Mouse (Mus musculus) forebrain, embryonic 13.5 days (tissue): ENCODE results near the gene Gm45015. TPM values are rescaled to one million over a fixed set of nuclear protein-coding genes. Genes with fewer than 3 reads are reported as not detected.

Experiments
- ATAC-seq: fragments of 200-750 bp; cut with Nextera tagmentation; 2 replicates; pipeline ENCODE4 v1.8.0; 2017
- H3K27ac ChIP-seq: fragments of 300-500 bp; sonication (generic); 2 replicates; pipeline ENCODE4 v1.5.1; 2015; ENCODE audit warnings: inconsistent platforms, mild to moderate bottlenecking, moderate library complexity
- H3K27me3 ChIP-seq: fragments of 300-500 bp; sonication (generic); 2 replicates; pipeline ENCODE4 v1.6.1; 2015; ENCODE audit warnings: mild to moderate bottlenecking, inconsistent platforms
- H3K36me3 ChIP-seq: fragments of 300-500 bp; sonication (generic); 2 replicates; pipeline ENCODE4 v1.6.1; 2015; ENCODE audit warnings: mild to moderate bottlenecking, inconsistent platforms; ENCODE audit not compliant: poor library complexity, severe bottlenecking
- H3K4me1 ChIP-seq: fragments of 300-500 bp; sonication (generic); 2 replicates; pipeline ENCODE4 v1.6.1; 2015; ENCODE audit warnings: inconsistent platforms
- H3K4me2 ChIP-seq: fragments of 300-500 bp; sonication (generic); 2 replicates; pipeline ENCODE4 v1.6.1; 2015; ENCODE audit warnings: inconsistent platforms, mild to moderate bottlenecking, moderate library complexity
- H3K4me3 ChIP-seq: fragments of 300-500 bp; sonication (generic); 2 replicates; pipeline ENCODE4 v1.5.1; 2015; ENCODE audit warnings: mild to moderate bottlenecking, inconsistent platforms
- H3K9ac ChIP-seq: fragments of 300-500 bp; sonication (generic); 2 replicates; pipeline ENCODE4 v1.6.1; 2015; ENCODE audit warnings: mild to moderate bottlenecking, inconsistent platforms
- H3K9me3 ChIP-seq: fragments of 300-500 bp; sonication (generic); replicated peaks from 2 replicates; pipeline ENCODE4 v1.6.1; 2016; ENCODE audit warnings: inconsistent platforms
- WGBS: fragments of 180-500 bp; shearing (Covaris S2); methylation state at CpG from one replicate; pipeline ENCODE4 v1.1.7; 2015; 5-methylcytosine and 5-hydroxymethylcytosine counted together
- polyA plus RNA-seq: library from polyadenylated mRNA; unstranded; fragments of >200 nt; fragmentation: Nextera tagmentation; extraction: Ambion mirVana; gene quantifications from 2 replicates; pipeline ENCODE4 v1.2.1, GENCODE M21; 2015

The Gm45015 gene
- not detected in 2 replicates for polyA plus RNA-seq

GRCm38 (mm10) chrX:73336740-73337139, at the start of gene Gm45015:
Gene Gm45015 (minus strand): TSS chrX:73336840.
- no peak within 1 kb of the TSS for H3K9ac ChIP-seq
- 90% methylated on average over 4 of the region's 4 CpGs for WGBS
- H3K27ac ChIP-seq, result no peak within 1 kb of the TSS
- H3K27me3 ChIP-seq, result no peaks in the 10 kb centered on the region
- no peaks in the 10 kb centered on the region for H3K9me3 ChIP-seq
- H3K36me3 ChIP-seq, result no peaks in the 10 kb centered on the region
- no peak for ATAC-seq
- H3K4me2 ChIP-seq, result no peak within 1 kb of the TSS
- no peaks in the 10 kb centered on the region for H3K4me1 ChIP-seq
- no peak within 1 kb of the TSS for H3K4me3 ChIP-seq

GRCm38 (mm10) chrX:73384924-73385323, 48.3 kb upstream of the Gm45015 start:
- Histone ChIP-seq H3K9ac (no peak overlapping the region), H3K36me3 (no peaks in the 10 kb centered on the region), H3K4me1 (no peaks in the 10 kb centered on the region), H3K9me3 (no peaks in the 10 kb centered on the region), H3K4me2 (no peak overlapping the region), H3K27ac (no peak overlapping the region; the same call in 1 of the 2 replicates), H3K27me3 (no peaks in the 10 kb centered on the region), H3K4me3 (no peak overlapping the region)
- WGBS, result 38% methylated on average over 1 of the region's 1 CpGs
- no peak for ATAC-seq

- H3K27me3 ChIP-seq, result no peaks in the 10 kb centered on the region
- no peaks in the 10 kb centered on the region for H3K9me3 ChIP-seq
- 71% methylated on average over 6 of the region's 6 CpGs for WGBS
- no peaks in the 10 kb centered on the region for H3K4me1 ChIP-seq
- peak; percentile 57 for ATAC-seq
- H3K36me3 ChIP-seq, result no peaks in the 10 kb centered on the region
- no peak overlapping the region for H3K4me3 ChIP-seq
- H3K27ac ChIP-seq, result no peak overlapping the region
- H3K4me2 ChIP-seq, result no peak overlapping the region
- no peak overlapping the region for H3K9ac ChIP-seq
These were observed 47.8 kb upstream of the Gm45015 start for GRCm38 (mm10) chrX:73384419-73384818.

GRCm38 (mm10) chrX:73363291-73363690, 26.7 kb upstream of the Gm45015 start:
- H3K4me1 ChIP-seq, result no peaks in the 10 kb centered on the region
- H3K9ac ChIP-seq, result no peak overlapping the region
- H3K9me3 ChIP-seq, result no peaks in the 10 kb centered on the region
- H3K4me3 ChIP-seq, result no peak overlapping the region
- H3K36me3 ChIP-seq, result 0 out of 2 replicates have a peak, but pooled peaks cover 7% of the 10 kb centered on the region
- no peak overlapping the region for H3K4me2 ChIP-seq
- H3K27ac ChIP-seq, result no peak overlapping the region
- ATAC-seq, result no peak
- H3K27me3 ChIP-seq, result no peaks in the 10 kb centered on the region

GRCm38 (mm10) chrX:73356719-73357118, 20.1 kb upstream of the Gm45015 start:
- ATAC-seq, result no peak
- H3K9me3 ChIP-seq, result no peaks in the 10 kb centered on the region; the same call in 1 of the 2 replicates
- H3K27ac ChIP-seq, result no peak overlapping the region
- H3K9ac ChIP-seq, result no peak overlapping the region
- H3K4me1 ChIP-seq, result no peaks in the 10 kb centered on the region
- WGBS, result 91% methylated on average over 1 of the region's 1 CpGs
- no peaks in the 10 kb centered on the region for H3K27me3 ChIP-seq
- no peak overlapping the region for H3K4me2 ChIP-seq
- H3K36me3 ChIP-seq, result peaks cover 52% of the 10 kb centered on the region
- no peak overlapping the region for H3K4me3 ChIP-seq

GRCm38 (mm10) chrX:73356163-73356562, 19.5 kb upstream of the Gm45015 start:
- Histone ChIP-seq H3K27ac (no peak overlapping the region), H3K9me3 (no peaks in the 10 kb centered on the region; the same call in 1 of the 2 replicates), H3K4me3 (no peak overlapping the region), H3K4me1 (no peaks in the 10 kb centered on the region), H3K36me3 (peaks cover 58% of the 10 kb centered on the region), H3K27me3 (no peaks in the 10 kb centered on the region), H3K9ac (no peak overlapping the region), H3K4me2 (no peak overlapping the region)
- no peak for ATAC-seq
- 91% methylated on average over 2 of the region's 2 CpGs for WGBS

GRCm38 (mm10) chrX:73344346-73344745, 7.7 kb upstream of the Gm45015 start:
- H3K4me1 ChIP-seq, result peaks cover 16% of the 10 kb centered on the region
- ATAC-seq, result no peak
- H3K4me2 ChIP-seq, result no peak overlapping the region
- H3K9ac ChIP-seq, result no peak overlapping the region
- H3K27ac ChIP-seq, result no peak overlapping the region
- no peaks in the 10 kb centered on the region for H3K9me3 ChIP-seq
- H3K4me3 ChIP-seq, result no peak overlapping the region
- no peaks in the 10 kb centered on the region for H3K27me3 ChIP-seq
- no peaks in the 10 kb centered on the region for H3K36me3 ChIP-seq
- WGBS, result 60% methylated on average over 1 of the region's 1 CpGs

- 81% methylated on average over 1 of the region's 1 CpGs for WGBS
- Histone ChIP-seq H3K9me3 (no peaks in the 10 kb centered on the region), H3K4me3 (peak overlapping the region; percentile 58; the same call in 1 of the 2 replicates)
These were observed 7.2 kb upstream of the Gm45015 start for GRCm38 (mm10) chrX:73343802-73344201.

GRCm38 (mm10) chrX:73342941-73343735, 6.5 kb upstream of the Gm45015 start:
- Histone ChIP-seq H3K9ac (peak overlapping the region; percentile 75), H3K27ac (0 out of 2 replicates have a peak overlapping the region, but pooled peaks have one; percentile 40), H3K9me3 (no peaks in the 10 kb centered on the region), H3K36me3 (no peaks in the 10 kb centered on the region), H3K4me3 (peak overlapping the region; percentile 58), H3K4me1 (peaks cover 16% of the 10 kb centered on the region), H3K27me3 (no peaks in the 10 kb centered on the region), H3K4me2 (peak overlapping the region; percentile 65)
- WGBS, result 25% methylated on average over 15 of the region's 15 CpGs
- ATAC-seq, result peak; percentile 69

More at GRCm38 (mm10) chrX:73343802-73344201, 7.2 kb upstream of the Gm45015 start:
- H3K4me1 ChIP-seq, result peaks cover 16% of the 10 kb centered on the region
- no peak overlapping the region for H3K27ac ChIP-seq
- H3K9ac ChIP-seq, result no peak overlapping the region
- no peak for ATAC-seq
- H3K4me2 ChIP-seq, result peak overlapping the region; percentile 65
- no peaks in the 10 kb centered on the region for H3K36me3 ChIP-seq
- no peaks in the 10 kb centered on the region for H3K27me3 ChIP-seq

- ATAC-seq, result peak; percentile 98
- H3K27ac ChIP-seq, result 0 out of 2 replicates have a peak within 1 kb of the TSS, but pooled peaks have one; percentile 40
- 16% methylated on average over 32 of the region's 37 CpGs for WGBS
These were observed 5.8 kb upstream of the Gm45015 start, which contains the start of gene Zfp275 for GRCm38 (mm10) chrX:73342483-73342895. Gene Zfp275 (plus strand): TSS chrX:73342621.

GRCm38 (mm10) chrX:73342068-73342467, 5.4 kb upstream of the Gm45015 start:
- peaks cover 16% of the 10 kb centered on the region for H3K4me1 ChIP-seq
- 33% methylated on average over 3 of the region's 3 CpGs for WGBS
- H3K9ac ChIP-seq, result no peak overlapping the region
- peak overlapping the region; percentile 58 for H3K4me3 ChIP-seq
- peak overlapping the region; percentile 65 for H3K4me2 ChIP-seq
- no peaks in the 10 kb centered on the region for H3K27me3 ChIP-seq
- no peaks in the 10 kb centered on the region for H3K36me3 ChIP-seq
- H3K27ac ChIP-seq, result no peak overlapping the region
- H3K9me3 ChIP-seq, result no peaks in the 10 kb centered on the region
- ATAC-seq, result peak; percentile 42

More at GRCm38 (mm10) chrX:73342483-73342895, 5.8 kb upstream of the Gm45015 start, which contains the start of gene Zfp275:
- Histone ChIP-seq H3K9me3 (no peaks in the 10 kb centered on the region), H3K9ac (peak within 1 kb of the TSS; percentile 75), H3K36me3 (no peaks in the 10 kb centered on the region), H3K4me2 (peak within 1 kb of the TSS; percentile 65), H3K4me3 (peak within 1 kb of the TSS; percentile 58), H3K4me1 (peaks cover 16% of the 10 kb centered on the region), H3K27me3 (no peaks in the 10 kb centered on the region)

- peaks cover 16% of the 10 kb centered on the region for H3K4me1 ChIP-seq
- no peaks in the 10 kb centered on the region for H3K27me3 ChIP-seq
- H3K36me3 ChIP-seq, result no peaks in the 10 kb centered on the region
- no peak for ATAC-seq
- no peak overlapping the region for H3K27ac ChIP-seq
- no peak overlapping the region for H3K9ac ChIP-seq
- no peak overlapping the region for H3K4me2 ChIP-seq
- WGBS, result 43% methylated on average over 1 of the region's 1 CpGs
- no peak overlapping the region for H3K4me3 ChIP-seq
- H3K9me3 ChIP-seq, result no peaks in the 10 kb centered on the region
These were observed 4.8 kb upstream of the Gm45015 start for GRCm38 (mm10) chrX:73341473-73341872.
